Mouse (Mus musculus) CD4-positive, CD25-positive, alpha-beta regulatory T cell, adult 4 months (primary cell): Measurements from ENCODE around the gene Otud1. TPM values are rescaled to one million over a fixed set of nuclear protein-coding genes. Genes with fewer than 3 reads are reported as not detected.

ENCODE experiments used
- ATAC-seq: one replicate; pipeline ENCODE4 v1.8.0; 2017
- polyA plus RNA-seq, 2 experiments: library from polyadenylated mRNA; unstranded; fragments of 100-300 nt; shearing (Covaris generic); gene quantifications; one replicate each; pipeline ENCODE4 v1.2.1; 2017

Gene Otud1
- polyA plus RNA-seq, 2 experiments from 2014 or later, result 1.0 to 2.2 TPM

DNA sequence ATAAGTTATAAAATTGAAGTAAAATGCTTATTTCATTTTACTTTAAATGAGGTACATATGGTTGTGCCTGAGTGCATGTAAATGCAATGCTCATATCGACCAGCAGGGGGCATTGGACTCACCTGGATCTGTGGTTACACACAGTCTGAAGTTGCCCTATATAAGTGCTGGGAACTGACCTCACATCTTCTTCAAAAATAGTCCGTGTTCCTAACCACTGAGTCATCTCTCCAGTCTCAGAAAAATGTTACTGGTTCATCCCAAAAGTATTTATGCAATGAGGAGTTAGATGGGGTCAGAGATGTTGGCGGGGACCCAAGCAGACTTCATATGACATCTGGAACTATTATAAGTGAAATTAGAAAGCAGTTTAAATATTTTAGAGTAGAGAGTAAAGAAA is 25.4 kb downstream of the Otud1 start:
- ATAC-seq, result peak; percentile 70

DNA sequence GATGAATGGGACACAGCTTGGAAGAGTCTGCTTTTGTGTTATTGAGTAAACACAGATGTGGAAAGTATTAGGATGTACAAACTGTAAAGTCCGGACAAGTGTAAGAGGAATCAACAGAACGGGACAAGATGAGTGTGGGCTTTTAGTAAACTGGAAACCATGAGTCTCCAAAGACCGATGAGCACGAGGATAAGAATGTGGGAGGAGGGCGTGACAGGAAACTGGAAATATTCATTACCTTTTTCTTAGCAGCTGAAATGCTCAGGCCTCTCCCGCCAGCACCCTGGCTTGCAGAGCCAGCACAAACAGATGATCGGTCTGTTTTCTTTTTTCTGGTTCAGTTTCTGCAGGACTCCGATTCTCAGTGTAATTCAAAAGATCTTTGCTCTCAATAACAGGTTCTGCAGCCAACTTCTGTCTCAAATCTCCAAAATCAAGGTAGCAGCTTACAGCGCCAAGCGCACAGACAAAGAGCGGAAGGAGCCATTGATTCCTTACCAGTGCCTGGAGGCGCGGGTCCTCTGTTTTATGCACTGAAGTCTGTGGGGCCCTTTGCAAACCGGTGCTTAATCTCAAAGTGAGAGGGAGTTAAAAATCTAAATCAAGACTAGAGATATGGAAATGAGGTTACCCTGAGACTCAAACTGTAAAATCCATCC is 28.1 kb downstream of the Otud1 start:
- no peak for ATAC-seq

DNA sequence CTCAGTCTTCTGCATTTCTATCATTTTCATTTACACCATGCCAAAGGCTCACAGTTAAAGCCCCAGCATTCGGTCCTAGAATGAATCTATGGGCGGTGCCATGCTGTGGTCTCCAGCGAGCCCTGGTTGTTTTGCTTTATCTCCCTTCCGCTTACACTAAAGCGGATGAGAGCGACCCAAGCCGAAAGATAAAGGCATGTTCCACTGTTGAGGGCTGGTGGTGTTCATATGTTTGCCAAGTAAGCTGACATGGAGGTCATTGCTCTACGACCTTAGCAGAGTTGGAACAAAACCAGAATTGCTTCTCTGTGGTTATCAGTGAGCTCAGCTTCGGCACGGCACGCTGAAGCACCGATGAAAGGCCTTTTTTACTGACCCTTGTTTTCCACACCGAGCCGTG is 32.5 kb downstream of the Otud1 start:
- no peak for ATAC-seq

DNA sequence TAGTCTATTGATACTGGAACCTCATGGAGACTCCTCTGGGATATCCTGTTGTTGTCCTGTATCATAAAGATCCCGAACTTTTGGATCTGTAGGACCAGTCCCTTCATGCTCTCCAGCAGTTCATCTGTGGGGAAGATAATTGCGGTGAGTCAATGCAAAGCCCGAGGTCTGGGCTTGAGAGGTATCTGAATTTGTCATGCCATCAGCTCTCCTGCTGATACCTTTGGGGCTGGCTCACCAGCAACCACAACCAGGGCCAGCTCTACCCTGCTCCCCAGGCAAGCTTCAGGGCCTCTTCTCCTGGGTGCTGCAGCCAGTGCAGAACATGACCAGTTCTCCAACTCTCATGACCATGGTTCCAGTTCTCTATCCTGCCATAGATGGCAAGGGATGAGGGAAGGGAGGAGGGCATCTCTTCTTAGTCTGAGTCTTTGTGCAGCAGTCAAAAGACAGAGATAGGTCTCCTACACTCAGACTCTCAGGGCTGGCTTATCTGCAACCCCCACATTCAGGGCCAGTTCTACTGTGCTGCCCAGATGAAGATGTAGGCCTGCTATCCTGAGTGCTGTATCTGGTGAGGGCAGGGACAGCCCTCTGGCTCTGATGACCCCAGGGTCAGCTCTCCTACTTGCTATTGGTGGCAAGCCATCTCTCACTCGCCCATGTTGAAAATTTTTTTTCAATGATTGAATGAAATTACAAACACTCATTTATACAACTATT is 42.2 kb downstream of the Otud1 start:
- ATAC-seq, result no peak

DNA sequence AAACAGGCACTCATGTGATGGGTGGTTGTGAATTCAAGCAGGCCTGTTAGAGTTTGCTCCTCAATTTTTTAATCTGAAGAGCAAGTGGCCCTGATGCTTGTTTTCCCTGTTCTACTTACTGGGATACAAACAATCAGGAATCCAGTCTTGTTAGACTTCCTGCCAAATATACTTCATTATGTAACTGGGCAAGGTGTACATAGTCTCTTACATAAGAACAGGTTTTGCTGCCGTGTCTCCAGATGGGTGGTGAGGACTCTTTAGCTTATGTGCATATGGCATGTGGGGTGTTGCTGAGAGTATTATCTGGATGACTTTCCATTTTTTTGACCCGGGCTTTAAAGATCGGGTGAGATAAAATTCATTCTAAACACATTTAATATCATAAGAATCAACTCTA is 43.8 kb downstream of the Otud1 start:
- no peak for ATAC-seq

DNA sequence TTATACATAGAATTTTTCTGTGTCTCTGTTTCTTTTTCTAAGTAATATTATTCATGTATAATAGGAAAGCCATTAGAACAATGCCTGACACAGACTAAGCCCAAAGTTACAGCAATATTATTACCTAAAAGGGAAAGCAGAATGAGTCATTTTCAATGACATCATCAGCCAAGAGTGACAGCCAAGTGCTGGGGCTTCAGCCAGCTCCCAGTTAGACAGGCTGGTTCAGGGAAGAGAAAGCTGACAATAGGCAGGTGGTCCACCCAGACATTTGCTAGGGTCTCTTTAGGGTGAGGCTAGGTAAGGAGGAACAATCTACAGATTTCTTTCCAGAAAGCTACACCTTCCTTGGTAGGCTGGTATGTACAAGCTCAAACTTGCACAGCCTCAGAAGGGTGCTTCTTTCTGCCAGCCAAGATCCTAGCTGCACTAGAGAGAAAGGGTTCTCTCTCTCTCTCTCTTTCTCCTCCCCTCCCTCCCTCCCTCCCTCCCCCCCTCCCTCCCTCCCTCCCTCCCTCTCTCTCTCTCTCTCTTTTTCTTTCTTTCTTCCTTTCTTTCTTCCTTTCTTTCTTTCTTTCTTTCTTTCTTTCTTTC is 45.6 kb downstream of the Otud1 start:
- ATAC-seq, result no peak

DNA sequence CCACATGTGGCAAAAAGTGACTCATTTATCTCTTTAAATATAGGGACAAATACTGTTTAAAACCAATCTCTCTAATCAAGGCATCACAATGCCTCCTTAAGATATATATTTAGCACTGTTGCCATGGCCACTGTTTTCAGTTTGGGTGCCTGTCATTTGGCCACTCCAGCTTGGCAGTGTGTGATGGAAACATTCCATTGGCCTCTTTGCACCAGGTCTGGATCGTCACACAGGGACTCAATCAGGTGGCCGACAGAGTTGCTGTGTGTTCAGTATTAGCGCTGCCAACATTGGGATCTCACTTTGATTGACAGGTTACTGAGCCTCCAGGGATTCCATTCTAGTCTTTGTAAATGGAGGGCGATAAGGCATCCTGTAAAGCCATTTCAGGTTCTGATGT is 46.1 kb downstream of the Otud1 start:
- ATAC-seq, result no peak

DNA sequence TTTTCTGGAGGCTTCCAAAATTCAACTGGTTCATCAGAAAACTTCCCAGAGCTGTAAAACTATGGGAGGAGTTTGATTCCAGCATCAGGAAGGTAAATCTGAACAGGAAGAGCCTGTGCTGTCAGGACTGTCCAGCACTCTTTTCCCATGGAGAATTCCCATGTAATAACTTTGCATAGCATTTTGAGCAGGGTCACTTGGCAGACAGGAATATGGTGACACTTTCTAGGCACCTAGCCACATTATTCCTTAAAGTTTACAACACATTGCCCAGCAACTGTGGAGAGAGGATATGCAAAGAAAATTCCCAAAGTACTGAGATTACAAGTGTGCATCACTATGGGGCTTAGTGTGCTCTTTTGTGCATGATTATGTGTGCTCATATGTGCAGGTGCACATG is 46.7 kb downstream of the Otud1 start:
- ATAC-seq, result no peak

DNA sequence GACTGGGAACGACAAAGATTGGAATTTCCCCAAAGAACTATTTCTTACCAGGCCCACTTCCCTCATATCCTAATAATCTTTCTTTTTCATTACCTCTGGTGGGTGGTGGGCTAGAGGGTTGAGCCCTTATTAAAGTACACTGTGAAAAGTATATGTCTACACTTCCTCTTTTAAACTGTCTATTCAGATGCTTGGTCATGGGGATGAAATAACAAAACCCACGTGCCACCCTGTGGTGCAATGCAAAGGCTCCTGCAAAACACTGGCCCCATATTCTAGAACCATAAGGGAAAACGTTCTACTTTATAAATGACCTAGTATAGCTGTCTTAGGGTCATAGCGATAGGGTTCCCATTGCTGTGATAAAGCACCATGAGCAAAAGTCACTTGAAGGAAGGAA is 49.3 kb downstream of the Otud1 start:
- ATAC-seq, result no peak

Other genes starting within 250 kb of the Otud1 start
- gene Ptf1a, start 212.1 kb upstream of the Otud1 start, polyA plus RNA-seq, result not detected
- gene 4921504E06Rik, start 103.8 kb upstream of the Otud1 start, polyA plus RNA-seq, result not detected